Mouse (Mus musculus): ENCODE data around the gene Actn4. TPM values are rescaled to one million over a fixed set of nuclear protein-coding genes. Genes with fewer than 3 reads are reported as not detected.
A peak's percentile ranks its signal among the peaks of the same experiment; 100 is the strongest.

Actn4 gene
- polyA plus RNA-seq, 1 experiment from 2014 or later = 260 TPM

DNA sequence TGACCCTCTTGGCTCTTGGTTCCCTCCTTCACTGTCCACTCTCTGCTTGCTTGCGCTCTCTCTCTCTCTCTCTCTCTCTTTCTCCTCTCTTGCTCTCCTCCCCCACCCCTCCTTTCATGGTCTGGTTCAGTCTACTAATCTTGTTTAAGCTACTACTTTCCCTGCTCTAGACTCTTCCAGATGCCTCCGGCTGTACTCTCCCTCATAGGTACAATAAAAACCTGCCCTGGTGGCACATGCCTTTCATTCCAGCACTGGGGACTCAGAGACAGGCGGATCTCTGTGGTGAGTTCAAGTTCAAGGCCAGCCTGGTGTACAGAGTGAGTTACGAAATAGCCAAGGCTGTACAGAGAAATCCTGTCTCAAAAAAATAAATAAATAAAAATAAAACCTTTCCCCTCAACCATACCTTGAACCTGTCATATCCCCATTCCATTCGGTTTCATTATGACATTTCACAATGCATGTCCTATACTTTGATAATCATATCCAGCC lies 3.3 kb upstream of the Actn4 start:
- H3K4me3 ChIP-seq (ENCODE audit: low read length) = no peak overlapping the region
- H3K27me3 ChIP-seq (ENCODE audit: control insufficient read depth, insufficient read depth, low read length) = no peaks in the 10 kb centered on the region
- no peak overlapping the region for H3K9ac ChIP-seq (ENCODE audit: low read length)
- 80% methylated on average over 5 of the region's 5 CpGs for WGBS
- H3K4me2 ChIP-seq (ENCODE audit: low read depth, low read length) = no peak overlapping the region
- no peak for ATAC-seq (replicated peaks; ENCODE audit: extremely low read depth, insufficient read depth, low FRiP score)
- H3K27ac ChIP-seq (ENCODE audit: low read length) = no peak overlapping the region
- peaks cover 7% of the 10 kb centered on the region for H3K4me1 ChIP-seq (ENCODE audit: control insufficient read depth, insufficient read depth, low read length)
- H3K9me3 ChIP-seq (replicated peaks; ENCODE audit: control insufficient read depth, low read length) = no peaks in the 10 kb centered on the region
- H3K36me3 ChIP-seq (ENCODE audit: control insufficient read depth, insufficient read depth) = no peaks in the 10 kb centered on the region

DNA sequence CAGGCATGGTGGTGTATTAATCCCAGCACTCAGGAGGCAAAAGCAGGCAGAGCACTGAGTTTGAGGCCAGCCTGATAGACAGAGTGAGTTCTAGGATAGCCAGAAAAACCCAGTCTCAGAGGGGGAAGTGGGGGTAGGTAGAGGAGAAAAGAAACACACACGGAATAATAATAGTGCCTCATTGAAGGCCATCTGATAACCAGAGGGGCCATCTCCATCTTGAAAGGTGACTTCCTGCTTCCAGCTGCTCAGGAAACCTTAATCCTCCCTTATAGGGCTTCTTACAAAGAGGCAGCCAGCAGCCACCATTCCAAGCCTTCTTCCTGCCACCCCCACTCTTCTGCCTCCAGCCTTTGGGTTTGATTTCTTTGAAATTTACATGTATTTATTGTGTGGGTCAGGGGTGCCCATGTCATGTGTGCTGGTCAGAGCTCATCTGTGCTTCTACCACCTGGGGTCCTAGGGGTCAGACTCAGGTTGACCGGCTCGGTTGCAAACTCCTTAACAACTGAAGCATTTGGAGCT lies 1.3 kb upstream of the Actn4 start:
- Histone ChIP-seq H3K4me3 (ENCODE audit: low read length) (no peak overlapping the region), H3K4me2 (ENCODE audit: low read depth, low read length) (no peak overlapping the region), H3K36me3 (ENCODE audit: control insufficient read depth, insufficient read depth) (no peaks in the 10 kb centered on the region), H3K9me3 (replicated peaks; ENCODE audit: control insufficient read depth, low read length) (no peaks in the 10 kb centered on the region), H3K27ac (ENCODE audit: low read length) (no peak overlapping the region), H3K27me3 (ENCODE audit: control insufficient read depth, insufficient read depth, low read length) (no peaks in the 10 kb centered on the region), H3K9ac (ENCODE audit: low read length) (no peak overlapping the region), H3K4me1 (ENCODE audit: control insufficient read depth, insufficient read depth, low read length) (peaks cover 24% of the 10 kb centered on the region)
- WGBS = 67% methylated on average over 3 of the region's 3 CpGs
- ATAC-seq (replicated peaks; ENCODE audit: extremely low read depth, insufficient read depth, low FRiP score) = no peak

GRCm38 (mm10) chr7:28961584-28961926 lies 585 bp downstream of the Actn4 start:
- Histone ChIP-seq H3K36me3 (ENCODE audit: control insufficient read depth, insufficient read depth) (no peaks in the 10 kb centered on the region), H3K9me3 (replicated peaks; ENCODE audit: control insufficient read depth, low read length) (no peaks in the 10 kb centered on the region), H3K4me2 (ENCODE audit: low read depth, low read length) (peak overlapping the region; percentile 96), H3K4me3 (ENCODE audit: low read length) (peak overlapping the region; percentile 98), H3K27ac (ENCODE audit: low read length) (peak overlapping the region; percentile 95), H3K27me3 (ENCODE audit: control insufficient read depth, insufficient read depth, low read length) (no peaks in the 10 kb centered on the region), H3K4me1 (ENCODE audit: control insufficient read depth, insufficient read depth, low read length) (peaks cover 43% of the 10 kb centered on the region), H3K9ac (ENCODE audit: low read length) (peak overlapping the region; percentile 100)
- 0% methylated on average over 7 of the region's 7 CpGs for WGBS
- ATAC-seq (replicated peaks; ENCODE audit: extremely low read depth, insufficient read depth, low FRiP score) = no peak; the same call in 1 of the 2 replicates

DNA sequence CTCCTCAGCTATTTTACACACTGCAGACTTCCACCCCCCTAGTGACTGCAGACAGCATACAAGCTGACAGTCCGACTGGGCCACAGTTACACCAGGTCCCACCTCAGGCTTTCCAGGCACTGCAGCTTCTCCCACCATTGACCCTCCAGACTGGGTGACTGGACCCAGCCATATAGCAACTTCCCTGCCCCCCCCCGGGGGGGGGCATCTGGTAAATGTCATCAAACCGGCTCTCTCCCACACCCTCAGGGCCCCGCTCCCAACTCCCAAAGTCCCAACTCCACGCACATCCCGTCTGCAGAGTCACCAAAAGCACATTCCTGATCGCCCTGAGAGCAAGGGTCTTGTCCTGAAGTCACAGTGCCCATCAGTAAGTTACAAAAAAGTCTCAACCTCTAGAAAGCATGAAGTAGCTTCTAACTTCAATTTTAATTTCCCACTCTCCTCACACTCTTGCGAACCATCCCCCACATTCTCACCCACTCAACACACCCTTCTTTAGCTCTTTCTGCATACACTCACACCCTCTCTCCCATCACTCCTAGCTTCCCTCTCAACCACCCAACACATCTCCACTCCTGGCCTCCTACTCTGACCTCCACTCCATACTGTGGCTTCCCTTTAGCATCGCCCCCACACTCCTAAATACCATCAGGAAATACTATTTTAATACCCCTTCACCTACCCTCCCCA lies 1.6 kb downstream of the Actn4 start:
- H3K36me3 ChIP-seq (ENCODE audit: control insufficient read depth, insufficient read depth) = peaks cover 3% of the 10 kb centered on the region; the same call in 1 of the 2 replicates
- H3K27ac ChIP-seq (ENCODE audit: low read length) = peak overlapping the region; percentile 95
- no peak for ATAC-seq (replicated peaks; ENCODE audit: extremely low read depth, insufficient read depth, low FRiP score)
- H3K27me3 ChIP-seq (ENCODE audit: control insufficient read depth, insufficient read depth, low read length) = no peaks in the 10 kb centered on the region
- H3K4me3 ChIP-seq (ENCODE audit: low read length) = peak overlapping the region; percentile 98
- H3K4me1 ChIP-seq (ENCODE audit: control insufficient read depth, insufficient read depth, low read length) = peaks cover 53% of the 10 kb centered on the region
- H3K9me3 ChIP-seq (replicated peaks; ENCODE audit: control insufficient read depth, low read length) = no peaks in the 10 kb centered on the region
- WGBS = 9% methylated on average over 9 of the region's 9 CpGs
- H3K9ac ChIP-seq (ENCODE audit: low read length) = peak overlapping the region; percentile 100
- H3K4me2 ChIP-seq (ENCODE audit: low read depth, low read length) = peak overlapping the region; percentile 96

GRCm38 (mm10) chr7:28959505-28960045 lies 2.6 kb downstream of the Actn4 start:
- peaks cover 59% of the 10 kb centered on the region for H3K4me1 ChIP-seq (ENCODE audit: control insufficient read depth, insufficient read depth, low read length)
- peak overlapping the region; percentile 95 for H3K27ac ChIP-seq (ENCODE audit: low read length)
- no peaks in the 10 kb centered on the region for H3K9me3 ChIP-seq (replicated peaks; ENCODE audit: control insufficient read depth, low read length)
- peak overlapping the region; percentile 98 for H3K4me3 ChIP-seq (ENCODE audit: low read length)
- H3K36me3 ChIP-seq (ENCODE audit: control insufficient read depth, insufficient read depth) = peaks cover 3% of the 10 kb centered on the region; the same call in 1 of the 2 replicates
- peak overlapping the region; percentile 100 for H3K9ac ChIP-seq (ENCODE audit: low read length)
- H3K4me2 ChIP-seq (ENCODE audit: low read depth, low read length) = peak overlapping the region; percentile 96
- no peak for ATAC-seq (replicated peaks; ENCODE audit: extremely low read depth, insufficient read depth, low FRiP score)
- 10% methylated on average over 6 of the region's 6 CpGs for WGBS
- no peaks in the 10 kb centered on the region for H3K27me3 ChIP-seq (ENCODE audit: control insufficient read depth, insufficient read depth, low read length)

- H3K9ac ChIP-seq (ENCODE audit: low read length) = peak overlapping the region; percentile 100
- H3K27me3 ChIP-seq (ENCODE audit: control insufficient read depth, insufficient read depth, low read length) = no peaks in the 10 kb centered on the region
- H3K36me3 ChIP-seq (ENCODE audit: control insufficient read depth, insufficient read depth) = peaks cover 3% of the 10 kb centered on the region; the same call in 1 of the 2 replicates
- H3K4me1 ChIP-seq (ENCODE audit: control insufficient read depth, insufficient read depth, low read length) = peaks cover 62% of the 10 kb centered on the region
- H3K4me2 ChIP-seq (ENCODE audit: low read depth, low read length) = peak overlapping the region; percentile 96
- peak overlapping the region; percentile 95 for H3K27ac ChIP-seq (ENCODE audit: low read length)
- H3K4me3 ChIP-seq (ENCODE audit: low read length) = peak overlapping the region; percentile 98
- no peak for ATAC-seq (replicated peaks; ENCODE audit: extremely low read depth, insufficient read depth, low FRiP score)
- 56% methylated on average over 1 of the region's 1 CpGs for WGBS
- H3K9me3 ChIP-seq (replicated peaks; ENCODE audit: control insufficient read depth, low read length) = no peaks in the 10 kb centered on the region
Measured at GRCm38 (mm10) chr7:28958770-28959169, 3.4 kb downstream of the Actn4 start.

GRCm38 (mm10) chr7:28957997-28958725 lies 4.0 kb downstream of the Actn4 start:
- H3K4me1 ChIP-seq (ENCODE audit: control insufficient read depth, insufficient read depth, low read length) = peaks cover 69% of the 10 kb centered on the region
- peaks cover 3% of the 10 kb centered on the region; the same call in 1 of the 2 replicates for H3K36me3 ChIP-seq (ENCODE audit: control insufficient read depth, insufficient read depth)
- peak overlapping the region; percentile 96 for H3K4me2 ChIP-seq (ENCODE audit: low read depth, low read length)
- peak overlapping the region; percentile 95 for H3K27ac ChIP-seq (ENCODE audit: low read length)
- WGBS = 37% methylated on average over 1 of the region's 1 CpGs
- no peaks in the 10 kb centered on the region for H3K9me3 ChIP-seq (replicated peaks; ENCODE audit: control insufficient read depth, low read length)
- H3K9ac ChIP-seq (ENCODE audit: low read length) = peak overlapping the region; percentile 100
- H3K4me3 ChIP-seq (ENCODE audit: low read length) = no peak overlapping the region
- H3K27me3 ChIP-seq (ENCODE audit: control insufficient read depth, insufficient read depth, low read length) = no peaks in the 10 kb centered on the region
- ATAC-seq (replicated peaks; ENCODE audit: extremely low read depth, insufficient read depth, low FRiP score) = no peak

- peaks cover 75% of the 10 kb centered on the region for H3K4me1 ChIP-seq (ENCODE audit: control insufficient read depth, insufficient read depth, low read length)
- WGBS = 43% methylated on average over 6 of the region's 6 CpGs
- H3K9me3 ChIP-seq (replicated peaks; ENCODE audit: control insufficient read depth, low read length) = no peaks in the 10 kb centered on the region
- H3K4me3 ChIP-seq (ENCODE audit: low read length) = no peak overlapping the region
- H3K9ac ChIP-seq (ENCODE audit: low read length) = peak overlapping the region; percentile 31; the same call in 1 of the 2 replicates
- ATAC-seq (replicated peaks; ENCODE audit: extremely low read depth, insufficient read depth, low FRiP score) = no peak
- H3K27me3 ChIP-seq (ENCODE audit: control insufficient read depth, insufficient read depth, low read length) = no peaks in the 10 kb centered on the region
- H3K4me2 ChIP-seq (ENCODE audit: low read depth, low read length) = peak overlapping the region; percentile 26; the same call in 1 of the 2 replicates
- H3K27ac ChIP-seq (ENCODE audit: low read length) = peak overlapping the region; percentile 88
- peaks cover 3% of the 10 kb centered on the region; the same call in 1 of the 2 replicates for H3K36me3 ChIP-seq (ENCODE audit: control insufficient read depth, insufficient read depth)
Measured at GRCm38 (mm10) chr7:28957286-28957685, 4.9 kb downstream of the Actn4 start.

Measured in heart, embryonic 16.5 days (tissue).